Mouse (Mus musculus) intestine, embryonic 14.5 days (tissue): Measurements from ENCODE around the gene Cryba2. TPM values are rescaled to one million over a fixed set of nuclear protein-coding genes. Genes with fewer than 3 reads are reported as not detected.

Experiments
- ATAC-seq: fragments of 200-750 bp; cut with Nextera tagmentation; replicated peaks from 2 replicates; pipeline ENCODE4 v1.8.0; 2017; ENCODE audit warnings: low read depth, moderate number of reproducible peaks, moderate TSS enrichment, moderate library complexity; ENCODE audit not compliant: low FRiP score, low TSS enrichment
- DNase-seq: peaks from one replicate; pipeline ENCODE4 v3.0.0-alpha.2; 2018; ENCODE audit warnings: low spot score
- H3K27ac ChIP-seq: fragments of 300-500 bp; sonication (generic); 2 replicates; pipeline ENCODE4 v1.5.1; 2014; ENCODE audit warnings: low read depth, mild to moderate bottlenecking, control low read depth
- H3K27me3 ChIP-seq: fragments of 300-500 bp; sonication (generic); replicated peaks from 2 replicates; pipeline ENCODE4 v1.6.1; 2014; ENCODE audit warnings: low read length, control low read depth; ENCODE audit not compliant: control insufficient read depth, insufficient read depth
- H3K36me3 ChIP-seq: fragments of 300-500 bp; sonication (generic); 2 replicates; pipeline ENCODE4 v1.6.1; 2014; ENCODE audit warnings: low read length, control low read depth; ENCODE audit not compliant: control insufficient read depth, insufficient read depth
- H3K4me1 ChIP-seq: fragments of 300-500 bp; sonication (generic); replicated peaks from 2 replicates; pipeline ENCODE4 v1.6.1; 2014; ENCODE audit warnings: low read length, control low read depth, mixed read lengths; ENCODE audit not compliant: control insufficient read depth, insufficient read depth
- H3K4me2 ChIP-seq: fragments of 300-500 bp; sonication (generic); 2 replicates; pipeline ENCODE4 v1.6.1; 2014; ENCODE audit warnings: low read length
- H3K4me3 ChIP-seq: fragments of 300-500 bp; sonication (generic); 2 replicates; pipeline ENCODE4 v1.5.1; 2014; ENCODE audit warnings: low read depth, low read length, control low read depth, mixed read lengths
- H3K9ac ChIP-seq: fragments of 300-500 bp; sonication (generic); 2 replicates; pipeline ENCODE4 v1.6.1; 2014; ENCODE audit warnings: mild to moderate bottlenecking, low read length
- H3K9me3 ChIP-seq: fragments of 300-500 bp; sonication (generic); 2 replicates; pipeline ENCODE4 v1.6.1; 2016; ENCODE audit warnings: low read length, control low read depth; ENCODE audit not compliant: control insufficient read depth
- WGBS: fragments of 180-500 bp; shearing (Covaris S2); extraction: QIAGEN DNeasy Blood & Tissue Kit; methylation state at CpG from one replicate; pipeline ENCODE4 v1.1.7; 2014; 5-methylcytosine and 5-hydroxymethylcytosine counted together
- polyA plus RNA-seq: library from polyadenylated mRNA; unstranded; fragments of >200 nt; fragmentation: Nextera tagmentation; extraction: Ambion mirVana; gene quantifications from 2 replicates; pipeline ENCODE4 v1.2.1, GENCODE M21; 2014

Gene Cryba2
- polyA plus RNA-seq, 1 experiment from 2014 or later, result 2.5 TPM

DNA sequence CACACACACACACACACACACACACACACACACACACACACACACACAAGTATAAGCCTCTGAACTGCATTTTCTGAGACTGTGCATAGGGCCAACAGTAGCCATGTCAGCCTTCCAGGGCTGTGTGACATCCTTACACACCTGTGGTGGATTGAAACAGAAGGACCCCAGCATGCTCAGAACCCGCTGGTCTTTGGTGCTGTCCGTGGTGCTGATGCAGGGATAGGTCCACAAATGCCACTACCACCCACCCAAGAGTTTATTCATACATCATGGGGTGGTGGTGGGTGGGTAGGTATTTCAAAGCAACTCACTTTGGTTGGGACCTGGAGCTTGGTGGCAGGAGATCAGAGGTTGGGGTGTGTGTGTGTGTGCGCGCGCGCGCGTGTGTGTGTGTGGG, 1.4 kb downstream of the Cryba2 start:
- Histone ChIP-seq H3K9me3 (no peaks in the 10 kb centered on the region), H3K4me3 (no peak overlapping the region), H3K9ac (no peak overlapping the region), H3K4me1 (no peaks in the 10 kb centered on the region), H3K27me3 (peaks cover 89% of the 10 kb centered on the region), H3K4me2 (no peak overlapping the region), H3K36me3 (no peaks in the 10 kb centered on the region), H3K27ac (no peak overlapping the region)
- ATAC-seq (no peak), DNase-seq (peak; percentile 80)
- 0% methylated on average over 8 of the region's 8 CpGs for WGBS

DNA sequence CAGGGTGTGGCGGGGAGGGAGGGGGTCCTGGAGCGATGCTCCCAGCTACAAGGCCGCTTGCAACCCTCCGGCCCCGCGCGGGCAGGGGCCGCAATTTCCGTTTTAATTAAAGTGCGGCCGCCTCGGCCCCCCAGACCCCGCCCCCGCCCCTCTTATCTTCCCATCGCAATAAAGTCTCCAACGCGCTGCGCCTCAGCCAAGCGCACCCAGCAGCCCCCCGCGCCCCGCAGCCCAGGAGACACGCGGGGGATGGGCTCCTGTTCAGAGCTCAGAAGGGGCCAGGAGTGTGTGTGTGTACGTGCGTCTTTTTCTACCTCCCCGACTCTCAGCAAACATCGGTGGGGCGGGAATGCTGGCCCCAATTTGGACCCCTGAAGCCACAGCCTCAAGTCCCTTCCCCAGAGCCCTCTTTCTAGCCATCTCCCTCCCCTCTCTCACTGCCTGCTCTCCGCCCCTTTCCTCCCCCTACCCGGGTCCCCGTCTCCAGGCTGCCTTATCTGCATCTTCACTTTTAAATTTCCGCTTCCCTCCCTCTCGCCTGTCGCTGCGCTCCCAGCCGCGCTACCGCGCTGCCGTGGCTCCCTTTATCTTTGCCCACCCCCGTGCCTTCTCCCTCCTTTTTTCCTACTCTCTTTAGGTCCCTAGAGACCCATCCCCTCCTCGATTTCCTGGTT, 7.4 kb downstream of the Cryba2 start, which contains the start of gene Fev:
Gene Fev, minus strand, starts transcription at position 51 of the 674 bp plus-strand sequence.
- WGBS, result 0% methylated on average over 37 of the region's 43 CpGs

DNA sequence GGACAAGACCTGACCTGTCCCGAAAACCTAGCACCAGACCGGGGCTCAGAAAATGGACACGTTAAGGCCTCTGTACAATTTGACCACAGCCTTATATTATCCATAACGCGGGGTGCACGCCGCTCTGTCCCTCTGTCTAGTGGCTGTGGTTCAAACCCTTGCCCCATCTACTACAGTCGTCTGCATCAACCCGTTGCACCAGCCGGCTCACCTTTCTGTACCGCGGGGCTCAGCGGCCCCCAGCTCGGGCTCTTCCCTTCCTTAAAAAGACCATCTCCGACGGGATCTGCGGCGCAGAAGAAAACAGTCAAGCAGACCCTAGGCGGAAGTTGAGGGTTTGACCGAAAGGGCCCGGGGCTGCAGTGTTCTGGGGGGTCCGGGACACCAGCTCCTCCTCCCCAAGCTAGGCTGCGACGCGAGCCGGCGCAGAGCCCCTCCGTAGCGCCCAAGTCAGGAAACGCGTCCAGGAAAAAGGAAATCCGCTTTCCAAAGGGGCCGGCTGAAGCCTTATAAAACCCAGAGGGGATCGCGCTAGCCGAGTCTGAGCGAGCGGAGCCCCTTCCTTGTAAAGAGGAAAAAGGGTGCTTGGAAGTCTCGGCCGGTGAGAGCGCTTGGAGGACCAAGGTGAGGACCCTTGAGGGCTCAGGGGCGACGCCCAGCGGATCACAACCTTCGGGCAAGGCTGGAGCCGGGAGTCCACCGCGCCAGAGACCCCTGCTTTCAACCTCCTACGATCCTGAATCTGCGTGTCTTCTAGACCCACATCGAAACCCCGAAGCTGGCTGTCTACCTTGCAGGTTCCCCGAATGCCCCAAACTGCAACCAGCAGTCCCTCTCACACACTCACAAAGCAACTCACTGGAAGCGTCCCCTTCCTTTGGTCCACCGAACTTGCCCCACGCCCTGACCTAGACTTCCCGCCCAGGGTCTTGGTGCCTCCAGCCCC, 8.5 kb downstream of the Cryba2 start:
- no peak for ATAC-seq
- no peak overlapping the region for H3K27ac ChIP-seq
- peak overlapping the region; percentile 44 for H3K4me2 ChIP-seq
- H3K9me3 ChIP-seq, result no peaks in the 10 kb centered on the region
- peak overlapping the region; percentile 16 for H3K4me3 ChIP-seq
- H3K36me3 ChIP-seq, result no peaks in the 10 kb centered on the region
- 1% methylated on average over 57 of the region's 57 CpGs for WGBS
- H3K27me3 ChIP-seq, result peaks cover 88% of the 10 kb centered on the region
- peaks cover 12% of the 10 kb centered on the region; the same call in 1 of the 2 replicates for H3K4me1 ChIP-seq
- H3K9ac ChIP-seq, result no peak overlapping the region
- peak; percentile 67 for DNase-seq

More for the DNA sequence above, 7.4 kb downstream of the Cryba2 start, which contains the start of gene Fev:
- Histone ChIP-seq H3K9me3 (no peaks in the 10 kb centered on the region), H3K36me3 (no peaks in the 10 kb centered on the region), H3K4me2 (peak within 1 kb of the TSS; percentile 44), H3K27me3 (peaks cover 95% of the 10 kb centered on the region), H3K9ac (no peak within 1 kb of the TSS), H3K27ac (no peak within 1 kb of the TSS), H3K4me1 (peaks cover 12% of the 10 kb centered on the region; the same call in 1 of the 2 replicates), H3K4me3 (peak within 1 kb of the TSS; percentile 16)
- ATAC-seq (no peak), DNase-seq (no peak)

DNA sequence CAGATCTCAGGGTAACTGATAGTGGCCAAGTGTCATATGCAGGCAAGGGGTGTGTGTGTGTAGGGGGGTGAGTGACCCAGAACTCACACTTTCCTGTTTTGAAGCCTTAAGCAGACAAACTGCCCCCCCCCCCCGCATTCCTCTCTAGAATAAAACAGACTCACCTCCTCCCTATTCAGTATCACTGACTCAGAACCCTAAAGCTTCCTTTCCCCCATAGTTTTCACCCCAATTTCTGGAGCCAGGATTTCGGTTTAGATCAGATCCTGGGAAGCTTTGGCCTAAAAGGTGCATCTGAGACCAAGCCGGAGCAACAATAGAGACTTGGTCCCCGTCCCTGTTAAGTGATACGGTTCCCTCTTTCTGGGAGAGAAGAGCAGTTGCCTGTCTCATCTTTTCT, 9.5 kb downstream of the Cryba2 start:
- no peak overlapping the region for H3K4me2 ChIP-seq
- 6% methylated on average over 5 of the region's 5 CpGs for WGBS
- no peak for ATAC-seq

DNA sequence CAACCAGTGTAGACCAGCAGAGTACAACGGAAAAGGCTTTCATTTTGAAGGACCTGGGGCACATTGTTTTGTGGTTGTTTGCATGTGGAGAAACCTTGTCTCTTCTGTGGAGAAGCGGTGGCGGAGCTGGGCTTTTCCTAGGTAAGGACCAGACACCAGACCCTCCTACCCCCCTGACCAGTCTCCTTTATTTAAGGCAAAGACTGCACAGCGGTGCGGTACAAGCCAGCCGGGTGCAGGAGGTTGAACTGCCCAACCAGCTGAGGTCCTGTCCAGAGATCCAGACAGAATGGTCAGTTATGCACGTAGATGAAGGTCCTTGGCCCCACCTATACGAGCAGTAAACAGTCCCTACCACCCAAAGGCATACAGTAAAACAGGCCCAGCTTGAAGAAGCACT, 10.1 kb downstream of the Cryba2 start:
- Histone ChIP-seq H3K4me2 (peak overlapping the region; percentile 46; the same call in 1 of the 2 replicates), H3K9me3 (no peaks in the 10 kb centered on the region), H3K9ac (no peak overlapping the region), H3K27me3 (peaks cover 84% of the 10 kb centered on the region), H3K4me1 (peaks cover 12% of the 10 kb centered on the region; the same call in 1 of the 2 replicates), H3K36me3 (no peaks in the 10 kb centered on the region), H3K4me3 (peak overlapping the region; percentile 25; the same call in 1 of the 2 replicates), H3K27ac (no peak overlapping the region)
- no peak for ATAC-seq
- 4% methylated on average over 8 of the region's 8 CpGs for whole genome bisulfite sequencing
- no peak for DNase-seq

More for the DNA sequence above, 9.5 kb downstream of the Cryba2 start:
- H3K27ac ChIP-seq, result no peak overlapping the region
- H3K27me3 ChIP-seq, result peaks cover 89% of the 10 kb centered on the region
- peaks cover 12% of the 10 kb centered on the region; the same call in 1 of the 2 replicates for H3K4me1 ChIP-seq
- H3K4me3 ChIP-seq, result no peak overlapping the region
- H3K9ac ChIP-seq, result no peak overlapping the region
- DNase-seq, result no peak
- H3K9me3 ChIP-seq, result no peaks in the 10 kb centered on the region
- H3K36me3 ChIP-seq, result no peaks in the 10 kb centered on the region

DNA sequence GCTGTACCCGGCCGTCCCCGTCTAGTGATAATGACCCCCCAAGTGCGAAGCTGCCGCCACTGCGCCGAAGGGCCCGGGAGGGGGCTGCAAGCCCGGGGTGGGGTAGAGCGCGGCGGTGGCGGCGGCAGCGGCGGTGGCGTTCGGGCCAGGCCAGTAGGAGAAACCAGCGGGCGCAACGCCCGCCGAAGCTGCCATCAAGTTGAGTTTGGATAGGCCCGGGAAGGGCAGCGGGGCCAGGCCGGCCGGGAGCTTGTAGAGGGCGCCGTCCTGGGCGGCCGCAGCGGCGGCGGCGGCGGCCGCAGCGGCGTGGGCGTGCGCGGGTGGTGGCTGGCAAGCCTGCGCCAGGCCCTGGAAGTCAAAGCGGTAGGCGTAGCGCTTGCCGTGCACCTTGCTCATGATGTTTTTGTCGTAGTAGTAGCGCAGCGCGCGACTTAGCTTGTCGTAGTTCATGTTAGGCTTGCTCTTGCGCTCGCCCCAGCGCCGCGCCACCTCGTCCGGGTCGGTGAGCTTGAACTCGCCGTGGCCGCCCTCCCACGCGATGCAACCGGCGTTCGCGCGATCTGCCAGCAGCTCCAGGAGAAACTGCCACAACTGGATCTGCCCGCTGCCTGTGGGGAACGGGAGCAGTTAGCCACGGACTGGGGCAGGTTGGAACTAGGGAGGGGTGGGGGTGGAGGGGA, 10.7 kb downstream of the Cryba2 start:
- H3K36me3 ChIP-seq, result no peaks in the 10 kb centered on the region
- H3K27ac ChIP-seq, result no peak overlapping the region
- ATAC-seq (no peak), DNase-seq (no peak)
- H3K9me3 ChIP-seq, result no peaks in the 10 kb centered on the region
- H3K4me3 ChIP-seq, result peak overlapping the region; percentile 25
- WGBS, result under 1% methylated on average over 74 of the region's 74 CpGs
- peaks cover 12% of the 10 kb centered on the region; the same call in 1 of the 2 replicates for H3K4me1 ChIP-seq
- peak overlapping the region; percentile 46 for H3K4me2 ChIP-seq
- no peak overlapping the region for H3K9ac ChIP-seq
- peaks cover 78% of the 10 kb centered on the region for H3K27me3 ChIP-seq

DNA sequence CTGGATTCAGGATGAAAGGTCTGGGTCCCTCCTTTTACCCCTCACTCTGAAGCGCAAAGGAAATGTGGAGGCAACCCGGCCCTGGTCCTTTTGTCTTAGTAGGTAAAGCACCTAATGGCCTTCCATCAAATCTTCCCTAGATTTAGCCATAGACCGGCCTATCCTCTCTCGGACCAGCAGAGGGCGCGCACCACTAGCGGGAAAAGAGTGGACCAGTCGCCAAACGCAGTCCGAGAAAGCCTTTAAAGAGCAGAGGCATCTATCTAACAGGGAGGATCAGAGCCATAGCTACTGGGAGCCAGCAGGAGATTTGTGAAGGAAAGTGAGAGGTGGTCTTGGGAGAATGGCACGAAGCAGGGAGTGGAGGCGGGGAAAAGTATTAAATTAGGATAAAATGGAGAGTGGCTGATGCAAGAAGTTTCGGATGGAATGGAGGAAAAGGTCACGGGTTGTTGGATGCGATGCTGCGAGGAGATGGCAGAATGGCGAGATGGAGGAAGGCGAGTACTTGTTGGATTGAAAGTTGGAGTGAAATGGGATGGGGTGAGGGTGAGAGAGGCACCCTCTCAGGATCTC, 12.1 kb downstream of the Cryba2 start:
- Histone ChIP-seq H3K9ac (no peak overlapping the region), H3K4me3 (no peak overlapping the region), H3K36me3 (no peaks in the 10 kb centered on the region), H3K4me1 (peaks cover 12% of the 10 kb centered on the region; the same call in 1 of the 2 replicates), H3K27me3 (peaks cover 70% of the 10 kb centered on the region), H3K4me2 (no peak overlapping the region), H3K9me3 (no peaks in the 10 kb centered on the region), H3K27ac (no peak overlapping the region)
- 2% methylated on average over 18 of the region's 18 CpGs for WGBS
- peak; percentile 82 for DNase-seq
- ATAC-seq, result 0 out of 2 replicates have a peak, but pooled peaks have one; percentile 41

DNA sequence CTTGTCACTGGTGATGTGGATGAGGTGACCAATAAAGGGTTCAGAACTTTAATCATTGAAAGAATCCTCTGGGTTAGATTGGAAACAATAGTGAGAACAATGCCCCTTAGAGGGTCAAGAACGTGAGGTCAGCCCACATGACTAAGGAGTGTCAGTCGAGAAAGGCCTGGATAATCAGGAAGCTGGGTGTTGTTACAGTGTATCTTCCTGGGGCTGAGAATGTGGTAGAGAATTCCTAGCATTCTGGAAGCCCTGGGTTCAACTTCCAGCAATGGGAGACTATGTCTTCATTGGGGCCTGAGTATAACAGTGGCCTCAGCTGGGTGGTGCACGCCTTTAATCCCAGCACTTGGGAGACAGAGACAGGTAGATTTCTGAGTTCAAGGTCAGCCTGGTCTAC, 15.7 kb downstream of the Cryba2 start:
- Histone ChIP-seq H3K4me3 (no peak overlapping the region), H3K27me3 (peaks cover 33% of the 10 kb centered on the region), H3K9ac (no peak overlapping the region), H3K36me3 (no peaks in the 10 kb centered on the region), H3K4me1 (peaks cover 3% of the 10 kb centered on the region; the same call in 1 of the 2 replicates), H3K9me3 (no peaks in the 10 kb centered on the region), H3K27ac (no peak overlapping the region), H3K4me2 (no peak overlapping the region)
- WGBS, result 44% methylated on average over 3 of the region's 3 CpGs
- DNase-seq (no peak), ATAC-seq (no peak)
